Mouse (Mus musculus): ENCODE measurements around the gene Brpf3. TPM values are rescaled to one million over a fixed set of nuclear protein-coding genes. Genes with fewer than 3 reads are reported as not detected.
"Not testable (repeated sequence)": the region's sequence is repeated elsewhere in the genome, so short reads cannot be mapped to it uniquely, and the experiment has no call there.

Brpf3 gene
- polyA plus RNA-seq, 1 experiment from 2014 or later = 15.0 TPM

DNA sequence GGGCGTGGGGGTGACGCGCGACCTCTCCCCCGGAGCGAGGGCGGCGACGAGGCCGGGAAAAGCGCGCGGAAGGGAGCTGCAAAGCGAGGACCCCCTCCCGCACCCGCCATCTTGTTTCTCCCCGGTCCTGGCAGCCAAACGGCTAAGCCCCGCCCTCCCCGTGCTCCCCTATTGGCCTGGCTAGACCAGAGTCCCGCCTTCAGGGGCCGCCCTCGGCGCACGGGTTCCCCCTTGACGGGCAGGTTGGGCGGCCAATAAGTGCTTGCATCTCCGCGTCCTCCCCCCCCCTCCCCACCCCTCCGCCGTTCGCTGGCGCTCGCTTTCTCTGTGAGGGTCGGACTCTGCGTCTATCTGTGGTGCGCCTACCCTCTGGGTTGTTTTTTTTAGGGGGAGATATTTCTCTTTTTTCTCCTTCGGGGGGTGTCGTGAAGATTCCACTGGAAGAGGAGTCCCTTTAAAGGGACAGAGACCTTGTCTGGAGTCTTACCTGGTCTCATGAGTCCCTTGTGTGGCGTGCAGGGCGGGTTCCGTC lies 650 bp downstream of the Brpf3 start:
- peak; percentile 97 for ATAC-seq (ENCODE audit: low FRiP score, low read depth)
- WGBS = under 1% methylated on average over 32 of the region's 42 CpGs
- H3K9me3 ChIP-seq = no peaks in the 10 kb centered on the region
- H3K27ac ChIP-seq (replicated peaks) = peak overlapping the region; percentile 99
- peaks cover 30% of the 10 kb centered on the region for H3K4me1 ChIP-seq
- no peaks in the 10 kb centered on the region for H3K27me3 ChIP-seq
- H3K36me3 ChIP-seq = peaks cover 14% of the 10 kb centered on the region
- peak overlapping the region; percentile 95 for H3K4me3 ChIP-seq
- H3K4me2 ChIP-seq (replicated peaks) = peak overlapping the region; percentile 92
- peak overlapping the region; percentile 100 for H3K9ac ChIP-seq (replicated peaks)

DNA sequence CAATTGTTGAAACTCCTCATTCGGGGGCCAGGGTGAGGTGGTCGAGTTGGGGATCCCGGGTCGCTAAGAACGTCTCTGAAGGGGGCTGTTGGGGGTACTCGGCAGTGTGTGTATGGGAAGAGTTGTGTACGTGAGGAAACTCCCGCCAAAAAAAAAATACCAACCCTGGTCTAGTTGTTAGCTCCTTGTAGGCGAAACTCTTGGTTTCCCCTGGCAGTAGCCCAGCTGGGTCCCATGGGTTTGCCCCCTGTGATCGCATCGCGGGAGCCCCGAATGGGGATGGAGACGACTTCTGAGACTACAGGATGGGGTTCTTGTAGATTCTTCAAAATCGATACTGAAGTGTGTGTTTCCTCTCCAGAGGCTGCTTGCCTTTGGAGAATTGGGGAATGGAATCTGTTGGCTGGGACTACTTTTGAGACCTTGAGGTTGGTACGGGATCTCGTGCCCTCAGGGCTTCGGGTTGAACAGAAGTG lies 1.2 kb downstream of the Brpf3 start:
- H3K9ac ChIP-seq (replicated peaks) = peak overlapping the region; percentile 100
- no peaks in the 10 kb centered on the region for H3K27me3 ChIP-seq
- no peak; the same call in 1 of the 2 replicates for ATAC-seq (ENCODE audit: low FRiP score, low read depth)
- peak overlapping the region; percentile 95 for H3K4me3 ChIP-seq
- WGBS = 1% methylated on average over 18 of the region's 18 CpGs
- H3K4me1 ChIP-seq = peaks cover 30% of the 10 kb centered on the region
- peak overlapping the region; percentile 73 for H3K27ac ChIP-seq (replicated peaks)
- peak overlapping the region; percentile 92 for H3K4me2 ChIP-seq (replicated peaks)
- peaks cover 19% of the 10 kb centered on the region for H3K36me3 ChIP-seq
- no peaks in the 10 kb centered on the region for H3K9me3 ChIP-seq

DNA sequence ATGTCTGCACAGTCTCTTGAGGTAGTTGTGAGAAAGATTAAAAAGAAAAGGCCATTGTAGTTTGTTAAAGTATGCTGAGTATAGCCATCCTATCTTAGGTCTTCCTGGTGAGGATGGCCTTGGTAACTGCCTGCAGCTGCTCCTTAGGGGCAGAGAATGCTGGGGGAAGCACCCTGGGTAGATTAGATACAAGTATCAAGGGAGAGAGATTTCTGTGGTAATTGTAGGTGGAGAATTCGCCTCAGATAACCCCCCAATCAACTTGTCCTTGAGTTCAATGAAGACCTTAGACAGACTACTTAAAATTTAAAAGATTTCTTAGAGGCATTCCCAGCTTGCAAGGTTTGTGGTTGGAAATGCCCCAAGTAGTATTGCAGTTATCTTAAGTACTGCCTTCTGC lies 2.4 kb downstream of the Brpf3 start:
- H3K27ac ChIP-seq (replicated peaks) = no peak overlapping the region
- no peaks in the 10 kb centered on the region for H3K27me3 ChIP-seq
- H3K4me2 ChIP-seq (replicated peaks) = no peak overlapping the region
- peaks cover 31% of the 10 kb centered on the region for H3K36me3 ChIP-seq
- no peak overlapping the region for H3K4me3 ChIP-seq
- no peaks in the 10 kb centered on the region for H3K9me3 ChIP-seq
- H3K9ac ChIP-seq (replicated peaks) = no peak overlapping the region
- H3K4me1 ChIP-seq = peaks cover 30% of the 10 kb centered on the region
- ATAC-seq (ENCODE audit: low FRiP score, low read depth) = no peak
- 88% methylated on average over 1 of the region's 1 CpGs for WGBS

DNA sequence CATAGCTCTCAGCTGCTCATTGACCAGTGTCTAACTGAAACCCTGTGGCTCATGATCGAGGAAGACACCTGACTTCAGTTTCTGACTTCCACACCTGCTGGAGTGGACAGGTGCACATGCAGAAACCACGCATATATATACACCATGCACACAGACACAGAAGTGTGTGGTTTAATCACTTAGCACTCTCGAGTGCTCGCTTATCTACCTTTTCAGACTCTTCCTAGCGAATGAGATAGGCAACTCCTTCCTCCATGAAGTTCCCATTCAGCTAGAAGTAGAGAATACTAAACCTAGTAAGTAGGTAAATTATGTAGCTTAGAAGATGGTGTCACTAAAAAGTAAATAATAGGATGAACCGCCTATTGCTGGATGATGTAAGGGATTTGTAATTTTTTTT lies 4.1 kb downstream of the Brpf3 start:
- WGBS = 97% methylated on average over 6 of the region's 6 CpGs
- Histone ChIP-seq H3K4me2 (replicated peaks) (no peak overlapping the region), H3K27me3 (no peaks in the 10 kb centered on the region), H3K9me3 (no peaks in the 10 kb centered on the region), H3K4me3 (no peak overlapping the region), H3K9ac (replicated peaks) (no peak overlapping the region), H3K36me3 (peaks cover 47% of the 10 kb centered on the region), H3K4me1 (peaks cover 19% of the 10 kb centered on the region), H3K27ac (replicated peaks) (no peak overlapping the region)
- no peak for ATAC-seq (ENCODE audit: low FRiP score, low read depth)

DNA sequence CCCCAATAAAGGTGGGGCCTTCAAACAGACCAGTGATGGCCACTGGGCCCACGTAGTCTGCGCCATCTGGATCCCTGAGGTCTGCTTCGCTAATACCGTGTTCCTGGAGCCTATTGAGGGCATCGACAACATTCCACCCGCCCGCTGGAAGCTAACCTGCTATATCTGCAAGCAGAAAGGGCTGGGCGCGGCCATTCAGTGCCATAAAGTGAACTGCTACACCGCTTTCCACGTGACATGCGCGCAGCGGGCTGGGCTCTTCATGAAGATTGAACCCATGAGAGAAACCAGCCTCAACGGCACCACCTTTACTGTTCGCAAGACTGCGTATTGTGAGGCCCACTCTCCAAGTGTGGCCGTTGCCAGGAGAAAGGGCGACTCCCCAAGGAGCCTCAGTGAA lies 5.9 kb downstream of the Brpf3 start:
- H3K27ac ChIP-seq (replicated peaks) = no peak overlapping the region
- H3K4me2 ChIP-seq (replicated peaks) = no peak overlapping the region
- no peak overlapping the region for H3K4me3 ChIP-seq
- H3K9me3 ChIP-seq = no peaks in the 10 kb centered on the region
- H3K27me3 ChIP-seq = no peaks in the 10 kb centered on the region
- peaks cover 13% of the 10 kb centered on the region for H3K4me1 ChIP-seq
- 98% methylated on average over 19 of the region's 19 CpGs for WGBS
- ATAC-seq (ENCODE audit: low FRiP score, low read depth) = no peak
- peaks cover 64% of the 10 kb centered on the region for H3K36me3 ChIP-seq
- no peak overlapping the region for H3K9ac ChIP-seq (replicated peaks)

DNA sequence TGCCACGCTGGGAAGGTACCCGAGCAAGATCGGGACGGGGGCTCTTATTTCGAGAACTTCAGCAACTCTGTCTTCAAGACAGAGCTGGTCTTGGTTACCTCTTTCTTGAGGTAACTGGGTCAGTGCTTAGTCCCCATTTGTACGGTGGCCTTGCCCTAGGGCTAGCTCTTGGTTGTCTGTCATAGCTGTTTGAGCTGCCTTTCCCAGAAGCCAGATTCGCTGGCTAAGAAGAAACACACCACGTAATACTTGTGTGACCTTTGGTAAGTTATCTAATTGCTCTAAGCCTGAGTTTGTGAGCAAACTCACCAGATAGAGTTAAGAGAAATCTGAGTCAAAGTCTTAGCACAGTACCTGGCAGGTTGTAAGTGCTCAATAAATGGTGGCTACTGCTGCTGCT lies 7.8 kb downstream of the Brpf3 start:
- no peaks in the 10 kb centered on the region for H3K4me1 ChIP-seq
- 98% methylated on average over 8 of the region's 8 CpGs for WGBS

DNA sequence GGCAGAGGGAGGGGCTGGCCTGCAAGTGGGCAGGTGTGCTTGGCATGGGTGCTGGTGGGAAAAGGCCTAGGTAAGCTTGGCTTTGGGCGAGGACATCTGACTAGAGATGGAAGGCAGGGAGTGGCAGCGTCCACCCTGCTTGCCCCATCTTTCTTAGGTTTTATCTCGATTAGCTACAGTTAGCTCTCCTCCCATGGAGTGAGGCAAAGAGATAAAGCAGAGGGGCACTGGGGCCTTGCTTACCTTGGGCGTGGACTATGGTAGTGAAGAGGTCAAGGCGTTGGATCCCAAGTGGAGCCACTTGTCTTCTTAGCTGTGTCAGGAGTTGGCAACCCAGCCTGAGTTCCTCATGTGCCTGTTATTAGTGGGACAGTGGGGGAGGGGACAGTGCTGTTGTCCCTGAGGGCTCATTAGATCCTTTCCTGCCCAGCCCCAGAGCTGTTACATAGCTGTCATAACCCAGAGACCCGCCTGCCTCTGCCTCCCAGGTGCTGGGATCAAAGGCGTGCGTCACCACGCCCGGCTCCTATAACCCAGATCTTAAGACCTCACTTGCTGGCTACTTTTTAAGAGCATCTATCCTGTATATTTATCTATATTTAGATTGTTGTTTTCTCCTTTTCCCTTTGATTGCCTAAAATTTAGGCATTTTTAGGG lies 8.4 kb downstream of the Brpf3 start:
- WGBS = 94% methylated on average over 10 of the region's 10 CpGs
- no peaks in the 10 kb centered on the region for H3K4me1 ChIP-seq
- H3K27me3 ChIP-seq = no peaks in the 10 kb centered on the region
- no peak overlapping the region for H3K4me2 ChIP-seq (replicated peaks)
- no peak overlapping the region for H3K4me3 ChIP-seq
- H3K27ac ChIP-seq (replicated peaks) = no peak overlapping the region
- H3K9me3 ChIP-seq = no peaks in the 10 kb centered on the region
- H3K36me3 ChIP-seq = peaks cover 86% of the 10 kb centered on the region
- no peak for ATAC-seq (ENCODE audit: low FRiP score, low read depth)
- H3K9ac ChIP-seq (replicated peaks) = no peak overlapping the region

More for the DNA sequence above, 7.8 kb downstream of the Brpf3 start:
- H3K4me2 ChIP-seq (replicated peaks) = no peak overlapping the region
- H3K27ac ChIP-seq (replicated peaks) = no peak overlapping the region
- H3K27me3 ChIP-seq = no peaks in the 10 kb centered on the region
- peaks cover 80% of the 10 kb centered on the region for H3K36me3 ChIP-seq
- no peak for ATAC-seq (ENCODE audit: low FRiP score, low read depth)
- no peak overlapping the region for H3K9ac ChIP-seq (replicated peaks)
- no peak overlapping the region for H3K4me3 ChIP-seq
- no peaks in the 10 kb centered on the region for H3K9me3 ChIP-seq

DNA sequence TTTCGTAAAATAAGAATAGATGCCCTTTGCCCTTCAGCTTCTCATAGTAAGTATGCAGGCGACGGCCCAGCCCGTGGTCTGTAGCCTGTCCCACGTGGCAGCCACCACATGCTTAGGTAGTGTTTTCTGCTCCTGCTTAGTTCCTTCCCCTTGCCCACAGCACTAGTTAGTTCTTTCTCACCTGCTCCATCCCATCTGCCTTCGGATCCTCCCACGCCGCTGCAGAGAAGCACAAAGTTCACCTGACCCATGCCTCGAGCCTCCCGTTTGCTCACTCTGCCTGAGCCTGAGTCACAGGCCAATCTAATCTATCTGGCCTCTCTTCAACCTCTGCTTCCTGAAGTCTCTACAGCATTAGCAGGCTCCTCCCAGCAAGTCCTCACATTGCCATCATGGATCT lies 11.5 kb downstream of the Brpf3 start:
- ATAC-seq (ENCODE audit: low FRiP score, low read depth) = no peak
- no peaks in the 10 kb centered on the region for H3K9me3 ChIP-seq
- peaks cover 90% of the 10 kb centered on the region for H3K36me3 ChIP-seq
- no peak overlapping the region for H3K4me3 ChIP-seq
- H3K9ac ChIP-seq (replicated peaks) = no peak overlapping the region
- WGBS = 98% methylated on average over 10 of the region's 10 CpGs
- no peaks in the 10 kb centered on the region for H3K4me1 ChIP-seq
- H3K27me3 ChIP-seq = no peaks in the 10 kb centered on the region
- H3K4me2 ChIP-seq (replicated peaks) = no peak overlapping the region
- no peak overlapping the region for H3K27ac ChIP-seq (replicated peaks)

DNA sequence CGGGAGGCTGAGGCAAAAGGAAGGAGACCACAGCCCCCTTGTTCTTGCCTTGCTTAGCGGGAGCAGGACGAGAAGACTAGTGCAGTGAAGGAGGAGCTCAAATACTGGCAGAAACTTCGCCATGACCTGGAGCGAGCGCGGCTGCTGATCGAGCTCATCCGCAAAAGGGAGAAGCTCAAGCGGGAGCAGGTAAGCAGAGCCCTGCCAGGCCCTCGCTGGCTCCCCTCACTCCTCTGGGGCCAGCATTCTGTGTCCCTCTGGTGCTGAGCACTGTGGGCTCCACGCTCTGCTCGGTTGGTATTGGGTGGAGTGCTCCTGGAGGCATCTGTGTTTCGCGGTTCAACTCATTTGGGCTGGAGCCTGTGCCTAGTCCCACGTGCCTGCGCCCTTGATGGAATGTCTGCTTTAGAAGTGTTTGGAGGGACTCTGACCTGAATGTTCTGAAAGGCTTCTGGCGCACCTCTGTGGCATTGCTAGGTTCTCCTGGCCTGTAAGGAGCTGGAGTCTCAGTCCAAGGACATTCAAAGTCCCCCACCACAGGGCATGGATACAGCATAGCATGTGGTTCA lies 13.7 kb downstream of the Brpf3 start:
- Histone ChIP-seq H3K4me3 (no peak overlapping the region), H3K4me2 (replicated peaks) (no peak overlapping the region), H3K9ac (replicated peaks) (no peak overlapping the region), H3K27me3 (no peaks in the 10 kb centered on the region), H3K36me3 (peaks cover 92% of the 10 kb centered on the region), H3K27ac (replicated peaks) (no peak overlapping the region), H3K9me3 (no peaks in the 10 kb centered on the region), H3K4me1 (no peaks in the 10 kb centered on the region)
- WGBS = 93% methylated on average over 18 of the region's 18 CpGs
- no peak for ATAC-seq (ENCODE audit: low FRiP score, low read depth)

DNA sequence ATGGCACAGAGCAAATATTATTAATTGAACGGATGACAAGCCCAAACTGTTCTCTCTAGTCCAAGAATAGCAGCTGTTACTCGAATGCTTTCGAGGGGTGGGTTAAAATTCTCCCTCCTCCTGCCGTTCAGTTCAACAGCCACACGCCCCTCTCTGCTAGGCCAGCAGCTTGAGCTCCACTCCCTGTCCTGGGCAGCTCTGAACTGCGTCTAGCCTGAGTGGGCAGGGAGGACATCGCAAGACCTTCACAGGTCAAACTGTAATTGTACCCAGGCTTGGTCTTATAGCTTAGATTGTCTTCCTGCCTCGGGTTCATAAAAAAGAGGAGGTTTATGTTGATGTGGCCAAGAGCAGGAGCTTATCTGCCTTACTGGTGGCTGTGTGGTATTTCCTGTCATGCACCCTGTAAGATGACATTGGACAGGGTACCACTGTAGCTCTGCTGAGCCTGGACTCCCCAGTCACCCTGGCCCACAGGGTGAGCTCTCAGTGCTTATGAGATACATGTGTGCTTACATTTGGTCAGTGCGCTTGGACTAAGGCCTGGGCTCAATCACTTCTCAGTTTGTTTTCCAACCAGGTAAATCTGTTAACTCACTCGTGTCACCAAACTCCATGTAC lies 14.6 kb downstream of the Brpf3 start:
- Histone ChIP-seq H3K27ac (replicated peaks) (no peak overlapping the region), H3K4me3 (no peak overlapping the region), H3K4me1 (no peaks in the 10 kb centered on the region), H3K9ac (replicated peaks) (no peak overlapping the region), H3K4me2 (replicated peaks) (no peak overlapping the region), H3K36me3 (peaks cover 90% of the 10 kb centered on the region), H3K27me3 (no peaks in the 10 kb centered on the region), H3K9me3 (no peaks in the 10 kb centered on the region)
- WGBS = 91% methylated on average over 10 of the region's 10 CpGs
- ATAC-seq (ENCODE audit: low FRiP score, low read depth) = no peak

DNA sequence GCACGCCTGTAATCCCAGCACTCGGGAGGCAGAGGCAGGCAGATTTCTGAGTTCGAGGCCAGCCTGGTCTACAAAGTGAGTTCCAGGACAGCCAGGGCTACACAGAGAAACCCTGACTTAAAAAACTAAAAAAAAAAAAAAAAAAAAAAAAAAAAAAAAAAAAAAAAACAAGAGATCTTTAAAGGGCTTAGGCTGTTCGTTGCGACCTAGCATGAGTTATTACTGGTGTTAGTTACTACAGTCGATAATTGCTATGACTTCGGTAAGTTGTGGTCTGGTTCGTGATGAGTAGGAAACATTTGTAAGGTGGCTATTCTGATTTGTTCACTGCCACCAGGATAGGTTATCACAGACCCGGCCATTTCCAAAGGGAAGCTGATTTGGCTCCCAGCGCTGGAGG lies 15.4 kb downstream of the Brpf3 start:
- WGBS = 96% methylated on average over 10 of the region's 10 CpGs
- not testable (repeated sequence) for ATAC-seq (ENCODE audit: low FRiP score, low read depth); H3K4me2 ChIP-seq (replicated peaks)

More for the DNA sequence above, 15.4 kb downstream of the Brpf3 start:
- H3K4me1 ChIP-seq; H3K4me3 ChIP-seq; H3K27me3 ChIP-seq; H3K9ac ChIP-seq (replicated peaks); H3K27ac ChIP-seq (replicated peaks); H3K9me3 ChIP-seq: not testable (repeated sequence)
- peaks cover 90% of the 10 kb centered on the region for H3K36me3 ChIP-seq
